Mouse (Mus musculus): ENCODE data around the gene Inpp5d.
"Not testable (repeated sequence)": the region's sequence is repeated elsewhere in the genome, so short reads cannot be mapped to it uniquely, and the experiment has no call there.

The Inpp5d gene

GRCm38 (mm10) chr1:87655101-87655500 is 35.0 kb downstream of the Inpp5d start:
- DNase-seq (ENCODE audit: low read depth, low spot score) = no peak

- peak; percentile 40 for DNase-seq (ENCODE audit: low read depth, low spot score)
Observed at GRCm38 (mm10) chr1:87658063-87658462, 38.0 kb downstream of the Inpp5d start.

- DNase-seq (ENCODE audit: low read depth, low spot score) = no peak
Observed at GRCm38 (mm10) chr1:87658485-87658884, 38.4 kb downstream of the Inpp5d start.

- DNase-seq (ENCODE audit: low read depth, low spot score) = peak; percentile 61
Observed at GRCm38 (mm10) chr1:87658937-87659617, 39.0 kb downstream of the Inpp5d start.

GRCm38 (mm10) chr1:87659618-87659960 is 39.5 kb downstream of the Inpp5d start:
- DNase-seq (ENCODE audit: low read depth, low spot score) = peak; percentile 69

GRCm38 (mm10) chr1:87660740-87661139 is 40.6 kb downstream of the Inpp5d start:
- DNase-seq (ENCODE audit: low read depth, low spot score) = no peak

- DNase-seq (ENCODE audit: low read depth, low spot score) = no peak
Observed at GRCm38 (mm10) chr1:87663992-87664391, 43.9 kb downstream of the Inpp5d start.

- no peak for DNase-seq (ENCODE audit: low read depth, low spot score)
Observed at GRCm38 (mm10) chr1:87667006-87667405, 46.9 kb downstream of the Inpp5d start.

- no peak for DNase-seq (ENCODE audit: low read depth, low spot score)
Observed at GRCm38 (mm10) chr1:87668300-87668699, 48.2 kb downstream of the Inpp5d start.

- DNase-seq (ENCODE audit: low read depth, low spot score) = no peak
Observed at GRCm38 (mm10) chr1:87671483-87671882, 51.4 kb downstream of the Inpp5d start.

- DNase-seq (ENCODE audit: low read depth, low spot score) = no peak
Observed at GRCm38 (mm10) chr1:87673822-87674604, 53.9 kb downstream of the Inpp5d start.

GRCm38 (mm10) chr1:87676006-87676405 is 55.9 kb downstream of the Inpp5d start:
- no peak for DNase-seq (ENCODE audit: low read depth, low spot score)

- DNase-seq (ENCODE audit: low read depth, low spot score) = peak; percentile 81
Observed at GRCm38 (mm10) chr1:87679089-87679488, 59.0 kb downstream of the Inpp5d start.

- DNase-seq (ENCODE audit: low read depth, low spot score) = peak; percentile 87
Observed at GRCm38 (mm10) chr1:87680950-87681349, 60.8 kb downstream of the Inpp5d start.

- DNase-seq (ENCODE audit: low read depth, low spot score) = not testable (repeated sequence)
Observed at GRCm38 (mm10) chr1:87682473-87682872, 62.4 kb downstream of the Inpp5d start.

GRCm38 (mm10) chr1:87684071-87684470 is 64.0 kb downstream of the Inpp5d start:
- DNase-seq (ENCODE audit: low read depth, low spot score) = no peak

- peak; percentile 90 for DNase-seq (ENCODE audit: low read depth, low spot score)
Observed at GRCm38 (mm10) chr1:87684791-87685190, 64.7 kb downstream of the Inpp5d start.

- DNase-seq (ENCODE audit: low read depth, low spot score) = peak; percentile 26
Observed at GRCm38 (mm10) chr1:87686351-87686750, 66.2 kb downstream of the Inpp5d start.

GRCm38 (mm10) chr1:87687009-87687408 is 66.9 kb downstream of the Inpp5d start:
- DNase-seq (ENCODE audit: low read depth, low spot score) = no peak

GRCm38 (mm10) chr1:87689661-87690341 is 69.7 kb downstream of the Inpp5d start:
- DNase-seq (ENCODE audit: low read depth, low spot score) = no peak

- DNase-seq (ENCODE audit: low read depth, low spot score) = no peak
Observed at GRCm38 (mm10) chr1:87696358-87696757, 76.2 kb downstream of the Inpp5d start.

- no peak for DNase-seq (ENCODE audit: low read depth, low spot score)
Observed at GRCm38 (mm10) chr1:87698010-87698409, 77.9 kb downstream of the Inpp5d start.

Measured in brain, adult 2 months (tissue).